Mouse (Mus musculus) ES-E14 (cell line): Measurements from ENCODE around the gene Pak3. TPM values are rescaled to one million over a fixed set of nuclear protein-coding genes. Genes with fewer than 3 reads are reported as not detected.

Source experiments
- DNase-seq: peaks from one replicate; pipeline ENCODE4 v3.0.0-alpha.2; 2013; ENCODE audit warnings: low read depth, low spot score
- H3K27ac ChIP-seq: 2 replicates; pipeline ENCODE4 v1.5.1; 2012; ENCODE audit warnings: low read depth, mild to moderate bottlenecking, low read length, moderate library complexity, mixed read lengths; ENCODE audit not compliant: poor library complexity, insufficient read depth, severe bottlenecking
- H3K36me3 ChIP-seq: 2 replicates; pipeline ENCODE4 v1.6.1; 2012; ENCODE audit warnings: mild to moderate bottlenecking, low read length, moderate library complexity, mixed read lengths; ENCODE audit not compliant: control insufficient read depth, poor library complexity, insufficient read depth, severe bottlenecking
- H3K4me1 ChIP-seq, 2 experiments: fragments of 150-350 bp in 1 of 2; sonication (generic) in 1 of 2; 2 replicates each; pipeline ENCODE4 v1.6.1; 2012; ENCODE audit warnings: low read length in 2 of 2, mild to moderate bottlenecking in 1 of 2, mixed read lengths in 1 of 2; ENCODE audit not compliant: control insufficient read depth in 2 of 2, insufficient read depth in 2 of 2, poor library complexity in 1 of 2
- H3K4me3 ChIP-seq, 2 experiments: fragments of 150-350 bp in 1 of 2; sonication (generic) in 1 of 2; 2 replicates each; pipeline ENCODE4 v1.5.1; 2012; ENCODE audit warnings: low read length in 2 of 2, low read depth in 1 of 2, mild to moderate bottlenecking in 1 of 2, mixed read lengths in 1 of 2; ENCODE audit not compliant: insufficient read depth in 1 of 2, poor library complexity in 1 of 2, severe bottlenecking in 1 of 2
- H3K9ac ChIP-seq: 2 replicates; pipeline ENCODE4 v1.6.1; 2012; ENCODE audit warnings: low read depth, mild to moderate bottlenecking, low read length, mixed read lengths; ENCODE audit not compliant: poor library complexity, insufficient read depth, severe bottlenecking
- H3K9me3 ChIP-seq: fragments of 150-350 bp; sonication (generic); 2 replicates; pipeline ENCODE4 v1.6.1; 2012; ENCODE audit warnings: low read depth, mild to moderate bottlenecking, low read length; ENCODE audit not compliant: control insufficient read depth, insufficient read depth
- CHD2 ChIP-seq: IDR thresholded peaks from 2 replicates; pipeline ENCODE4 v1.6.1; 2014; ENCODE audit warnings: mild to moderate bottlenecking, low read depth, low read length, inconsistent platforms
- HCFC1 ChIP-seq: IDR thresholded peaks from 2 replicates; pipeline ENCODE4 v1.6.1; 2012; ENCODE audit warnings: low read length, inconsistent platforms, borderline replicate concordance; ENCODE audit not compliant: insufficient read depth
- MAFK ChIP-seq: IDR thresholded peaks from 2 replicates; pipeline ENCODE4 v1.6.1; 2014; ENCODE audit warnings: mild to moderate bottlenecking, low read depth, low read length, inconsistent platforms; ENCODE audit not compliant: insufficient read depth
- ZC3H11A ChIP-seq: IDR thresholded peaks from 2 replicates; pipeline ENCODE4 v1.6.1; 2012; ENCODE audit warnings: low read depth, mild to moderate bottlenecking, inconsistent platforms, low read length, borderline replicate concordance
- ZNF384 ChIP-seq: IDR thresholded peaks from 2 replicates; pipeline ENCODE4 v1.6.1; 2012; ENCODE audit warnings: low read depth, low read length, inconsistent platforms
- in situ Hi-C, 2 experiments: fragments of 600-800 bp; cut with MboI; formaldehyde crosslinking; loops; one replicate each; pipeline ENCODE4 v1.15.1; 2025; ENCODE audit warnings: low sequenced_read_pairs in 2 of 2, inconsistent platforms in 1 of 2; ENCODE audit not compliant: unreplicated experiment in 2 of 2
- total RNA-seq: library from RNA; depleted of rRNA; stranded (reverse); fragments of 300-350 nt; gene quantifications from 2 replicates; pipeline ENCODE4 v1.2.3, GENCODE M21; 2012

The Pak3 gene
- total RNA-seq, 1 experiment = 2.2 TPM

DNA sequence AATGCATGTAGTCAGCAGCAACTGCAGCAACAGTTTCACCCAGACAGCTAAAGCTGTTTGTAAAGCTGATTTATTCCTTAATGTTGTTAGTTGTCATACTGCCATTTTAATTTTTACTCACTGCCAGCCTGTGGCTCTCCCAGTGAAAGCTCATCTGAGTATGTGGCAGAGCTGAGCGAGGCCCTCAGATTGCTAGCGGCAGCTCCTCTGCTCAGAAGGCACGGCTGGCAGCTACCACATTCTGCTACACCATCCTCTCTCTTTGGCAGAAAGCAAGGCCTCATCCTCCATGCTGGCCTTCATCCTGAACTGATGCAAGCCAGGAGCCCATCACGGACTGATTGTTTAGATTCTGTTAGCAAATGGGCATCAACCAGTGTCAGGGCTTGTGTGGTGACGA is 109.4 kb downstream of the Pak3 start:
- Histone ChIP-seq H3K36me3 (no peaks in the 10 kb centered on the region), H3K9me3 (no peaks in the 10 kb centered on the region), H3K4me1 (no peaks in the 10 kb centered on the region), H3K27ac (no peak overlapping the region), H3K4me3 (no peak overlapping the region), H3K9ac (no peak overlapping the region)
- in situ Hi-C loops = no loop called here
- no peak for DNase-seq
- TF ChIP-seq HCFC1 = no peak
- TF ChIP-seq ZC3H11A = no peak
- TF ChIP-seq CHD2 = no peak
- no peak for TF ChIP-seq ZNF384
- TF ChIP-seq MAFK = no peak

DNA sequence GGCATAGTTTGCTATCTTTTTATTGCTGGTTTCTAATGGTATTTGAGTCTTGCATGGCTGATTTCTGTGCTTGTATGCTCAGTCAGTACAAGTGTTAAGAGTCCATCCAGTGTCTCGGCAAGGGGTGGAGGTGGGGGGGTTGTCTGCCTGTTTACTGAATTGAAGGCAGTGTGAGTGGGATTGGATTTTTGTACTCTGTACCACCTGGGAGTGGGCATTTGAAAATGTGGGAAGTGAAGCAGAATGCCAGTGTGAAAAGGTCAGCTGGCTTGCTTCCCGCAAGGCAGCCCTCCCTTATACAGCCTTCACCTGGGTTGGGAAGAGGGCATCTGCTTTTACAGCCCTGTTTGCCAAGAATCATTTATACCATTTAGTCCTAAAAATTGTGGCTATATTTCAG is 125.5 kb downstream of the Pak3 start:
- TF ChIP-seq CHD2 (no peak), ZNF384 (no peak), HCFC1 (no peak), MAFK (no peak), ZC3H11A (no peak)

DNA sequence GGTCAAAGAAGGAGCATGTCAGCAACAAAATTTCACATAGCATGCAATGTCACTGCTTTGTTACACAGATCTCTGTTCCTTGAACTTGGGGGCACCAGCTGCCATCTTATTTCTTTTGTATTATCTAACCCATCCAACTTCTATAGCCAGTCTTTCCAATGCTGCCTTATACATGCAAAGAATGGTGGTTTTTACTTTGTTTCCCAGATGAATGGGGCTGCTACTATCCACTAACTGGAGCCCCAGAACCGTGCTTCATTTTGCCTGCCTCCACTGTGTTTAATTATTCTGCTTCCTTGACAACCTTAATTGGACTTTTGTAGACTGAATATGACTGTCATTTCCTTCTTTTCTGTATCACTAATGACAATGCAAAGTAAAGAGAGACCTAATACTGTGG is 126.4 kb downstream of the Pak3 start:
- Histone ChIP-seq H3K27ac (no peak overlapping the region), H3K4me1 (no peaks in the 10 kb centered on the region), H3K9ac (no peak overlapping the region), H3K9me3 (no peaks in the 10 kb centered on the region), H3K36me3 (no peaks in the 10 kb centered on the region), H3K4me3 (no peak overlapping the region)
- in situ Hi-C loops = no loop called here
- no peak for DNase-seq
- TF ChIP-seq ZC3H11A (no peak), CHD2 (no peak), HCFC1 (no peak), MAFK (no peak), ZNF384 (no peak)

More for the DNA sequence above, 125.5 kb downstream of the Pak3 start:
- no peak overlapping the region for H3K4me3 ChIP-seq
- no peak for DNase-seq
- no peaks in the 10 kb centered on the region for H3K9me3 ChIP-seq
- H3K4me1 ChIP-seq = no peaks in the 10 kb centered on the region
- no peak overlapping the region for H3K9ac ChIP-seq
- H3K36me3 ChIP-seq = no peaks in the 10 kb centered on the region
- H3K27ac ChIP-seq = no peak overlapping the region
- in situ Hi-C loops = no loop called here

DNA sequence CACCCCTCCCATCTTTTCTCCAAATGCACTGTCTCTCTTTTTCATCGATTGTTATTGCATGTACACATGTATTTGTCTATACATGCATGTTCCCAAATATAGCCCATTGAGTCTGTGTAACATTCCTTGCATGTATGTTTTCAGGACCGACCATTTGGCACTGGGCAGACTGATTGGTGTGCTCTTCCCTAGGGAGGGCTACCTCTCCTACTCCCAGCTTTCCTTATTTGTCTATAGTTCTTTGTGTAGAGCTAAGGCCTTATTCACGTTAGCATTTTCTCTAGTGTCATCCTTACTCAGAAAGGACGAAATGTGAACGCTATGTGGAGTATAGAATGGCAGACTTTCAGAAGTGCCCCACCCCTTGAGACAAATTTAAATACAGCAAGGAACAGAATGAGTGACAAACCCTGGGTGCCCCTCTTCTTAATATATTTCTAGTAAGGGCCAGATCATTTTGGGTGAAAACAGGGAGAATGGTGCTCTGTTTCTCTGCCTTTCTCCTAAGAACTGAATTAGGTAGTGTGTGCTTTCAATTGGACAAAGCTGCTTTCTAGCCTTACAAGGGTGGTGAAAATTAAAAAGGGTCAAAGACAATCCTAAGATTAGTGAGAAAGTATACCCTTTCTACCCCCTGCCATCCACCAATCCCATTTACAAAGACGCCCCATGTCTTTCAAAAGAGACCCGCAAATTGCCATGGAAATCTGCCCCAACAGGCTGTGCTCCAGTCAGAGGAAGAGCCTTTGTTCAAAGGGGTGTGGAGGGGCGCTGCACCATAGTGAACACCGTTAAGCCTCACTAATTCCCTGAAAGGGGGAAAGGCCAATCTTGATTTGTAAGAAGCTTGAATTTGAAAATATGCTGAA is 136.2 kb downstream of the Pak3 start:
- Histone ChIP-seq H3K27ac (no peak overlapping the region), H3K9me3 (no peaks in the 10 kb centered on the region), H3K4me3 (no peak overlapping the region), H3K4me1 (no peaks in the 10 kb centered on the region), H3K9ac (no peak overlapping the region), H3K36me3 (no peaks in the 10 kb centered on the region)
- DNase-seq = no peak
- in situ Hi-C loops = no loop called here
- TF ChIP-seq ZC3H11A (no peak), HCFC1 (no peak)
